Mouse (Mus musculus): ENCODE measurements around the gene Sys1.

The Sys1 gene

GRCm38 (mm10) chr2:164456864-164457300, at the start of gene Sys1:
Gene Sys1 (plus strand): TSS chr2:164456964.
- peak; percentile 56 for DNase-seq (ENCODE audit: low spot score)

GRCm38 (mm10) chr2:164407708-164408107, 49.1 kb upstream of the Sys1 start:
- peak; percentile 35 for DNase-seq (ENCODE audit: low spot score)

- DNase-seq (ENCODE audit: low spot score), result no peak
These were observed 42.6 kb upstream of the Sys1 start for GRCm38 (mm10) chr2:164414167-164414566.

DNA sequence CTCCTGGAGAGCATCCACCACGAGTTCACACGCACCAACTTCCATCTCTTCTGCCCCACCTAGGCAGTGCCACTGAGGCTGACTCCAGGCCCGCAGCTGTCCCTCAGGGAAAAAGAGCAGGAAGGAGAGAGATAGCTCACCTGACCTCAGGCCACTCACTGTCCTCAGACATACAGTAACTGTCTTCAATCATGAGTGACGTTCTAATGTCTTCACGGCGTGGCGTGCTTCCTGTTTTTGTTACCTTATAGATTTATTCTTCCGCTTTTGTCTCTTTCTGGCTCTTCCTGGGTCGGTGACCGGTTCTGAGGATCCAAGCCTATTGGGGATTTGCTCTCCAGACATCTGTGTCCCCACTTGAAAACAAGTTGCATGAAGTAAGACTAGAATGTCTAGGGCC, 42.2 kb upstream of the Sys1 start:
- no peak for DNase-seq (ENCODE audit: low spot score)

DNA sequence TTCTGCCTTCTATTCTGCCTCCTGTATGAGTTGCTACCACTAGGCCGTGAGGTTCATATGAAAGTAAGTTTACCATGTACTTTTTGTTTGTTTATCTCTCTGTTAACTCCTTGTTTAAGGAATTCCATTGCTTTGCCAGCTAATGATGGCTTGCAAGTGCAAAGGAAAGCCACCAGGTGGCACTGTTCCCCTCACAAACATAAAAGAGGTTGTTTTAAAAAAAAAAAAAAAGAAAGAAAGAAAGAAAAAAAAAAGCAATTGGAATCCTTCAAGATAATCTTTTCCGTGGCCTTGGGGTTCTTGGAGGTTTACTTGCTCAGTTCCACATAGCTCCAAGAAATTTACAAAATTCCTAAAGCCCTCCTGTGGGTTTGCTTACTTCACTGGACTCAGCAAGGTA, 39.6 kb upstream of the Sys1 start:
- peak; percentile 17 for DNase-seq (ENCODE audit: low spot score)

- no peak for DNase-seq (ENCODE audit: low spot score)
These were observed 38.4 kb upstream of the Sys1 start for GRCm38 (mm10) chr2:164418308-164418875.

DNA sequence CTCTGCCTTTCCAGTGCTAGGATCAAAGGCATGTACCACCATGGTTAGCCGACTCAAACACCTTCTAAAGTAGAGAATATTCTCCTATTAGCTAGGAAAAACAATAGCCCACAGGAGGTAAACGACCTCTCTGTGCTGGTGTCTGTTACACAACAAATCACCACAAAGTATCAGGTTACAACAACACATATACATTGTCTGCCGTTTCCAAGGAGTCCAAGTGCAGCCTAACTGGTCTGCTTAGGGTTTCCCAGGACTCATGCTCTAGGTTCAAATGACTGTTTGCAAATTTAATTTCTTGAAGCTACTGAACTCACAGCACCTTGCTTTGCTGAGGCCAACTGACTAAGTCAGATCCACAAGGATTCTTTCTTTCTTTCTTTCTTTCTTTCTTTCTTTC, 37.3 kb upstream of the Sys1 start:
- DNase-seq (ENCODE audit: low spot score), result no peak

GRCm38 (mm10) chr2:164421306-164421705, 35.5 kb upstream of the Sys1 start:
- no peak for DNase-seq (ENCODE audit: low spot score)

GRCm38 (mm10) chr2:164421979-164422378, 34.8 kb upstream of the Sys1 start:
- DNase-seq (ENCODE audit: low spot score), result no peak

DNA sequence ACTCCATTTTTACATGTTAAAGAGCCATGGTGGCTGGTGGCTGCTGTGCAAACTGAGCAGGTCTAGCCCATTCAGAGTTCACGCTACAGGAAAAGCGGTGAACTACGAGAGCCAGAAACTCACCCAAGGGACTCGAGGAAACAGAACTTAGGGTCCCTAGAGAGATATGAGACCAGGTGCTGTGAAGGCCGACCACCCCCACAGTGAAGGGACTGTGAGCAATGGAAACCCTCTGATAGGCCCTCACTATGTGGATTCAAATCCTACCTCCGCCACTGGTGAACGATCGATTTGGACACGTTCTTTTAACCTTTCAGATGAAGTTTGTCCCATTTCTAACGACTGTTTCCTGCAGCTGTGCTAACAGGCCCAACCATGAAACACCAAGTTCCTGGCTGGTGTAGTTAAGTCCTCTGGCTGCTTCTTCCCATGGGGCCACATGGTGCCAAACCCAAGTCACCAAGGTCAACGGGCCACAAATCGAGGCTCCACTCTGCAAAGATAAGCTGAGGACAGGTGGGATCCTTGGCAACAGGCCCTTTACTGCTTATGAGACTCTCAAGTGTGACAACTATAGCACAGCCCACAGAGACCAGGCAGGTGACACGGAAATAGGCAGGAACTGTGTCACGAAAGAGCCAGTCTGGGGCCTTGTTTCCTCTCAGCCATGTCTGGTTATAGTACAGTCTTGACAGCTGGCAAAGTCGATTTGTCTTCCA, 33.9 kb upstream of the Sys1 start:
- DNase-seq (ENCODE audit: low spot score), result no peak

GRCm38 (mm10) chr2:164423464-164423863, 33.3 kb upstream of the Sys1 start:
- no peak for DNase-seq (ENCODE audit: low spot score)

GRCm38 (mm10) chr2:164424406-164424805, 32.4 kb upstream of the Sys1 start:
- no peak for DNase-seq (ENCODE audit: low spot score)

DNA sequence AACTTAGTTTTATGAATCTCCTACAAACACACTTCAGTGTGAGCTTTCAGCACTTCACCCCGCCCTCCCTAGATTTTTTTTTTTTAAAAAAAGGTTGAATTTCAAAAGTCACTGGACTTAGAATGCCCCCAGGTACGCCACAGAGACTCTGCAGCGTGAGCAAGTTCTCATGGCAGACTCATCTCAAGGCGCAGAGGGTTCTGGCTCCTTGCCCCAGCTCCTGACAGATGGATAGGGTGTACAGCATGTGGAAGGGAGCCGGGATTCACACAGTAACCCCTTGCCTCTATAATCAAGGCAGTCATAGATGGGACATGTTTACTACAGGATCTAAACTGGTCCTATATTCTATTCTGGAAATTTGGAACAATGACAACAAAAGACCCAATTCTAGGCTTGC, 31.4 kb upstream of the Sys1 start:
- DNase-seq (ENCODE audit: low spot score), result no peak

DNA sequence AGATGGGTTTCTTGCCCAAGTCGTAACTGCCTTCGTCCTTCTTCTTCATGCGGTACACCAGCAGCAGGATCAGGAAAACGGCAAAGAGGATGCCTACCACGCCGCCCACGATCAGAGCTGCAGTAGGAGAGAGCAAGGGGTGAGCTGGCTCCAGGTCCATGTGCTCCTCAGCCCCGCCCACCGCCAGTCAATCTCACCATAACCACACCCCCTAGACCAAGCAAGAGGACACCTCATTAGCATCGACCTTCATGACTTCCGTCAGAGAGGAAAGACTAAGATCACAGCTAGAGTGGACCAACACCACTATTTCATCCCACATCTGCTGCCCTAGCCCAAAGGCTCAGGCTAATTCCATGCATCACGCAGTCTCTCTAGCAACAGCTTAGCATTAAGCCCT, 30.6 kb upstream of the Sys1 start:
- no peak for DNase-seq (ENCODE audit: low spot score)

- no peak for DNase-seq (ENCODE audit: low spot score)
These were observed 29.8 kb upstream of the Sys1 start for GRCm38 (mm10) chr2:164426952-164427351.

GRCm38 (mm10) chr2:164428451-164428850, 28.3 kb upstream of the Sys1 start:
- DNase-seq (ENCODE audit: low spot score), result no peak

GRCm38 (mm10) chr2:164429881-164430615, 26.7 kb upstream of the Sys1 start:
- no peak for DNase-seq (ENCODE audit: low spot score)

DNA sequence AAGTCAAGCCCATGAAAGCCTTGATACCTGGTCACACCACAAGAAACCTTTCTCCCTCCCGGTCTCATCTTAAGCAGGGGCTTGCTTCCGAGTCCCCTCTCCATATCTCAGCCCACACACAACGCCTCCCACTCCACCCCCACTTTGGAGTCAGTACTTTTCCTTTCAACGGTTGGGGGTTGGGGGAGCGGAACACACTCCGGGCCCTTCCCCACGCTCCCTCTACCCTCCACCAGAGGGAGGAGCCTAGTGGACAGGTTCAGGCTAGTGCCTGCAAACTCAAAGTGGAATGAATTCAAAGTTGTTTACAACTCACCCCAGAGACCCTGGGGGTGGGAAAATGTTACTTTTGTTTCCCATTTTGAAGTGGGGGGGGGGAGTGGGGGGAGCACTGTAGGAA, 26.1 kb upstream of the Sys1 start:
- no peak for DNase-seq (ENCODE audit: low spot score)

- no peak for DNase-seq (ENCODE audit: low spot score)
These were observed 24.9 kb upstream of the Sys1 start for GRCm38 (mm10) chr2:164431676-164432465.

DNA sequence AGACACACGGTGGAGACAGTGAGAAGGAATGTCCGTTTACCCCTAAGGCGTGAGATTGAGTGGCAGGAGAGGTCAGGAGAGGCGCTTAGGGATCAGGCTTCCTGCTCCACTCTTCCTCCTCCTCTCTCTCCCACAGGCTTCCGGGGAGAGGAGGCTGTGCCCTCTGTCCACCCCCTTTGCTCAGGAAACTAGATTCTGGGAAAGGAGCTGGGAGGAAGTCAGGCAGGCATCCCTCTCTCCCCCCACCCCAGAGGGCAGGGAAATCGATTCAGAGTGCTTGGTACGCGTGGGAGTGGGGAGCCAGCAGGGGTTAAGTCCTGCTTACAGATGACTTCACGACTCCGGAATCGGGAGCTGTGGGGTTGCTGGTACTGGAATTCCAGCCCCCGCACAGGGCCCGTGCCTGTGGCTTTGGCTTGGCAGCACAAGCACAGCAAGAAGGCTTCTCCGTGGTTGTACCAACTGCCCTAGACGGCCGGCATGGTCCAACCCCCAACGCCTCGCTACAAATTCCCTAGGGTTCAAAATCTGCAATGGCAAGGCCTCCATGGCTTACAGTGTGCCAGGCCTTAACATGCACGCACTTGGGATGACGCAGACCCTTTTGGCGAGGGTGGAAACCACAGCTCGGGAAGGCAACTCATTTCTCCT, 24.1 kb upstream of the Sys1 start:
- DNase-seq (ENCODE audit: low spot score), result no peak

- DNase-seq (ENCODE audit: low spot score), result no peak
These were observed 23.4 kb upstream of the Sys1 start for GRCm38 (mm10) chr2:164433278-164433895.

Measured in T-cell, adult 2 months (primary cell).